Mouse (Mus musculus) spleen, adult 2 months (tissue): ENCODE data around the gene Chst11. TPM values are rescaled to one million over a fixed set of nuclear protein-coding genes. Genes with fewer than 3 reads are reported as not detected.

Experiments
- DNase-seq, 2 experiments: peaks; one replicate each; pipeline versions ENCODE4 v3.0.0 to v3.0.0-alpha.2; 2012 to 2021; ENCODE audit warnings: low spot score in 2 of 2, low read depth in 1 of 2
- H3K27ac ChIP-seq: fragments of 200-500 bp; 2 replicates; pipeline ENCODE4 v1.5.1; 2012; ENCODE audit warnings: low read length, inconsistent platforms; ENCODE audit not compliant: insufficient read depth
- H3K27me3 ChIP-seq: fragments of 200-500 bp; 2 replicates; pipeline ENCODE4 v1.6.1; 2012; ENCODE audit warnings: mild to moderate bottlenecking, moderate library complexity, low read length, inconsistent platforms; ENCODE audit not compliant: control insufficient read depth, insufficient read depth
- H3K36me3 ChIP-seq: fragments of 200-500 bp; 2 replicates; pipeline ENCODE4 v1.6.1; 2012; ENCODE audit warnings: mild to moderate bottlenecking, low read length, inconsistent platforms; ENCODE audit not compliant: control insufficient read depth, insufficient read depth
- H3K4me1 ChIP-seq: fragments of 200-500 bp; 2 replicates; pipeline ENCODE4 v1.6.1; 2011; ENCODE audit warnings: inconsistent platforms; ENCODE audit not compliant: control insufficient read depth, insufficient read depth, insufficient read length
- H3K4me3 ChIP-seq: fragments of 200-500 bp; 2 replicates; pipeline ENCODE4 v1.5.1; 2011; ENCODE audit warnings: mild to moderate bottlenecking, inconsistent platforms; ENCODE audit not compliant: insufficient read depth, insufficient read length; ENCODE audit errors: extremely low read depth
- CTCF ChIP-seq: fragments of 200-500 bp; IDR thresholded peaks from 2 replicates; pipeline ENCODE4 v1.5.1; 2011; ENCODE audit warnings: mild to moderate bottlenecking, inconsistent platforms; ENCODE audit not compliant: insufficient read depth, insufficient read length, insufficient replicate concordance; ENCODE audit errors: extremely low read depth
- POLR2A ChIP-seq: fragments of 200-500 bp; IDR thresholded peaks from 2 replicates; pipeline ENCODE4 v1.6.1; 2011; ENCODE audit warnings: low read depth, low read length, inconsistent platforms
- WGBS: fragments of 180-500 bp; shearing (Covaris S2); methylation state at CpG from one replicate; pipeline ENCODE4 v1.1.7; 2018; 5-methylcytosine and 5-hydroxymethylcytosine counted together
- polyA plus RNA-seq: library from polyadenylated mRNA; depleted of rRNA; stranded (reverse); fragments of >200 nt; gene quantifications from 2 replicates; pipeline ENCODE4 v1.2.3, GENCODE M21; 2012

Chst11 gene
- polyA plus RNA-seq, 1 experiment = 9.2 TPM

DNA sequence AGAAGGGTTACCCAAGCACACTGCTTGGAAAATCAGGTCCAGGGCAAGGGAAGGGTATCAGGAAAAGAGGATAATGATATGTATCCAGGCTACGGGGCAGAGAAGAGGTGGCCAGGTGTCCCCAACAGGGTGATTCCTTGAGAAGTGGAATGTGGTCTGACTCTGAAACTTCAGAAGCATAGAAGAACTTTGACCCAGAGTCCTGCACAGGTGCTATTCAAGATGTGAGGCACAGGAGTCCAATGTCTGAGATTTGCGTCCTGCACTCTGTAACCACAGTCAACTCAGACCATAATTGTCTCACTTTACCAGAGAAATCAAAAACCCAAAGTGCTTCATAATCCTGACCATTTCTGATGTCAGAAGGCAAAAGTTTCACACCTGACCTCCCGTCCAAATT lies 139.3 kb downstream of the Chst11 start:
- WGBS = 87% methylated on average over 3 of the region's 3 CpGs
- no peak overlapping the region for H3K4me3 ChIP-seq
- H3K36me3 ChIP-seq = no peaks in the 10 kb centered on the region
- no peak for DNase-seq
- no peaks in the 10 kb centered on the region for H3K4me1 ChIP-seq
- H3K27ac ChIP-seq = no peak overlapping the region
- TF ChIP-seq CTCF = no peak
- TF ChIP-seq POLR2A = no peak
- H3K27me3 ChIP-seq = no peaks in the 10 kb centered on the region

DNA sequence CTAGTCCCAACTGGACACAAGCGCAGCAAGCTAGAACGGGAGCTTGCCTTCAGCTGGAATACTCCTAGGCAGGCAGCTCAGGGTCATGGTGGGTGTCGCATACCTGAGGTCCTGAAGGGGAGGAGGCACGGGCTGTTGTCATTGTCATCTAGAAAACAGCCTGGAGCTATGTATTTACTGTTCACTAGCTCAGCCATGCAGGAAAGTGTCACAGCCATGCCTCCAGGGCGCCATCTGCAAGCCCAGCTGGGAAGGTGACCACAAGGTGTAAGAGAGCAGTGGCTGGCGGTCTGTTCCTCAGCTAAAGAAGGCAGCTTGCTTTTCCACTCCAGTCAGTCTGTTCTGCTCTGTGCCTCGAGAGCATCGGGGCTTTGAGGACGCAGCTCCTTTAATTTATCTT lies 141.1 kb downstream of the Chst11 start:
- Histone ChIP-seq H3K4me3 (no peak overlapping the region), H3K27ac (no peak overlapping the region), H3K36me3 (no peaks in the 10 kb centered on the region), H3K27me3 (no peaks in the 10 kb centered on the region), H3K4me1 (no peaks in the 10 kb centered on the region)
- TF ChIP-seq CTCF (no peak), POLR2A (no peak)
- WGBS = 68% methylated on average over 9 of the region's 9 CpGs
- no peak for DNase-seq

DNA sequence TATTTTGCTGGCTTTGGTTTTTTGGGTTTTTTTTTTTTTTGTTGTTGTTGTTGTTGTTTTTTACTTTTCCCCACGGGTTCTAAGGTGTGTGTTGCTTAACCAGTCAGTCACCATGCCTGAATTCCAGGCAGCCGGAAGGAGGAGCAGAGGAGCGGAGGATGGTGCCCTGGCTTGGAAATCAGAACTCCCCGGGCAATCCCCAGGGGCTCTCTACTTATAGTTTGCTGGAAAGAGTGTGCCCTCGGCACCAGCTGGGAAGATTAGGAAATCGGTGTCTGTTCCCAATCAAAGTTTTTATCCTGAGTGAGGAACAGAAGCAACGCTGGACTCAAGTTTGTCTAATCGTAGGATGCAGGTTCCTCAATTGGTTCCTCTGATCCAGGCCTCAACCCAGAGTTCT lies 143.1 kb downstream of the Chst11 start:
- no peak for DNase-seq
- H3K36me3 ChIP-seq = no peaks in the 10 kb centered on the region
- WGBS = 91% methylated on average over 8 of the region's 8 CpGs
- H3K4me3 ChIP-seq = no peak overlapping the region
- H3K27ac ChIP-seq = no peak overlapping the region
- no peaks in the 10 kb centered on the region for H3K27me3 ChIP-seq
- TF ChIP-seq CTCF (no peak), POLR2A (no peak)
- H3K4me1 ChIP-seq = no peaks in the 10 kb centered on the region

DNA sequence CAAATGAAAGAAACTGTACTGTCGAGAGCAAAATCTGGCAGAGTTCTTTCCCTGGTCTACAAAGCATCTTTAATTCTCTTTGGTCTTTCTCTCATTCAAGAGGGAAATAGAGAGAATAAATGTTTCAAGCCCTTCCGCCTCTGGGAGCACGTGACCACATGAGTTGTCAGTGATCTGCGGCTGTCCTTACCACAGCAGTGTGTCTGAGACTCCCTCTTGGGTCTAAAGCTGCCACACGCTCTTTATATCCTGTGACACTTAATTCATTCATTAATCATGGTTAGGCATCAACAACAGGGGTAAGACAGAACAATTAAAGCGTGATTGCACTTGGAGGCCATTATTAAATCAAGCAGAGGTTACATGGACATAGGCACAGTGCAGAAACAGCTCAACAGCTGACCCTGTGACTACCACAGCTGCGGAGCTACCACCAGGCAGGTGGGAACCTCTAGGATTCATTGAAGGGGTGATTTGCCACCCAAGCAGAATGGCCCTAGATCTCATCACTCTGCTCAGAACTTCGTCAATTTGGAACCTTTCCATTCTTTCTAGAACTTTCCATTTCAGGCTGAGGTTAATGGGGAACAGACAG lies 144.4 kb downstream of the Chst11 start:
- WGBS = 52% methylated on average over 8 of the region's 8 CpGs
- no peak for TF ChIP-seq POLR2A
- TF ChIP-seq CTCF = no peak
- Histone ChIP-seq H3K27me3 (no peaks in the 10 kb centered on the region), H3K27ac (no peak overlapping the region), H3K36me3 (no peaks in the 10 kb centered on the region), H3K4me1 (no peaks in the 10 kb centered on the region), H3K4me3 (no peak overlapping the region)
- no peak for DNase-seq

DNA sequence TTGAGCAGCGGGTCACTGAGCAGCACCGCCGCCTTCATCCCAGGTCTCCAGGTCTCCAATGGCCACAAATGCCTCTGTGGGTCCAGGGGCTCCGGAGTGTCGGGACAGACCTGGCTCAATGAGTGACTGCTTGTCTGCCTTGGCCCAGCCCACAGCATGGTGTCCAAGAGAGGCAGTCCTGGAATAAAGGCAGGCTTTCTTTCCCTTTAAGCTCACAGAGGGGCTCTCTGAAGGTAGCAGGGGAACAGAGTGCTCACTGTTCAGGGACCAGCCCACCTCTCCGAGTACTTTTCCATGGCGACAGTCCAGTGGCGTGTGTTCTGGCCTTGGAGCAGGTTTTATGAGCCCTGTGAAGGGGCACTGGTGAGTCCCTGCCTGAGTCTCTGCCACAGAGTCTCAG lies 145.3 kb downstream of the Chst11 start:
- TF ChIP-seq CTCF = no peak
- no peak for TF ChIP-seq POLR2A
- no peaks in the 10 kb centered on the region for H3K36me3 ChIP-seq
- H3K27me3 ChIP-seq = no peaks in the 10 kb centered on the region
- H3K4me1 ChIP-seq = no peaks in the 10 kb centered on the region
- WGBS = 93% methylated on average over 8 of the region's 8 CpGs
- H3K4me3 ChIP-seq = no peak overlapping the region
- no peak for DNase-seq
- H3K27ac ChIP-seq = no peak overlapping the region

DNA sequence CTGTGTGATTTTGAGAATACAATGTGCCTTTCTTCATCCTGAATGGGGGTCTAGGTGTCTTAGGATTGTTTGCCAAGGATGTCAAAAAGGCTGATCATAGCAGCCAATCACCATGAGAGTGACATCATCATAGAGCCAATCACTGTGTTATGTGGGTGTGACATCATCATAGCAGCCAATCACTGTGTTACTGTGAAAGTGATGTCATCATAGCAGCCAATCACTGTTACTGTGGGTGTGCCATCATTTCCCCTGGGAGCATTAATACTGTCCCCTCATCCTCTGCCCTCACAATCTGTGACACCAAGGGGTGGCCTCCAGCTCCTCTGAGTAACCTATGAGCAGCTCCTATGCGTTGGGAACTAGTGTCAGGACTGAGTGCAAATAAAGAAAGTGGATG lies 146.6 kb downstream of the Chst11 start:
- Histone ChIP-seq H3K36me3 (no peaks in the 10 kb centered on the region), H3K4me3 (no peak overlapping the region), H3K27me3 (no peaks in the 10 kb centered on the region), H3K4me1 (no peaks in the 10 kb centered on the region), H3K27ac (no peak overlapping the region)
- 95% methylated on average over 1 of the region's 1 CpGs for WGBS
- TF ChIP-seq POLR2A (no peak), CTCF (no peak)
- no peak for DNase-seq

DNA sequence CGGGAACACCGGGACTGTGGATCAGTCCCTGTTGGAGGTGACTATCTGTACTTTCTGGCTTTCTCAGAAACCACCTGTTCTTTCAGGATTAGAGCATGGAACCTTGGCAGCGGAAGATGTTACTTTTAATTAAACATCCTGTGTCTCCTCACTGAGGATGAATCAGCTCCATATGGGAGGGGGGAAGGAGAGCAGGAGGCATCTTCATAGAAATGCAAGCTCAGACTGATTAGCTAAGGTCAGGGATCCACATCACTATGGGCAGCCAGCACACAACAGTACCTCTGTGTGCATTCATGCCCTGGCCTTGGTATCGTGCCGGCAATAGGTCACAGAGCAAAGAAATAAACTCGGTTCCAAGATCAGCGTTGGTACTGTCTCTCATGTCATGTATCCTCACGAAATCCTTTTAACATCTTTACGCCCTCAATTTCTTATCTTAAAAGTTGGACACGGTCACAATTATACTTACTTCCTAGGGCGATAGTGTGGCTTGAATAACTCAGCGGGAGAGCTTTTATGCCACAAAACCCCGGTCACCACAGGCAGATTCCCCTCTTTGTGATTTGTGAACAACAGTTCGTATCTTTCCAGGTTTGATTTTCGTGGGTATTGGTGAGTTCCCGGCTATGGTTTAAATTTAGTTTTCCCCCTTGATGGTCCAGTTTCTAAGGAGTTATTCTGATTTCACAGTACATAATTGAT lies 148.7 kb downstream of the Chst11 start:
- H3K4me3 ChIP-seq = no peak overlapping the region
- H3K4me1 ChIP-seq = no peaks in the 10 kb centered on the region
- 90% methylated on average over 16 of the region's 16 CpGs for WGBS
- no peaks in the 10 kb centered on the region for H3K27me3 ChIP-seq
- H3K36me3 ChIP-seq = no peaks in the 10 kb centered on the region
- no peak for DNase-seq
- TF ChIP-seq POLR2A = no peak
- TF ChIP-seq CTCF = no peak
- H3K27ac ChIP-seq = no peak overlapping the region
